Mouse (Mus musculus): ENCODE results near the gene Gm17428.
A peak's percentile ranks its signal among the peaks of the same experiment; 100 is the strongest.

The Gm17428 gene

DNA sequence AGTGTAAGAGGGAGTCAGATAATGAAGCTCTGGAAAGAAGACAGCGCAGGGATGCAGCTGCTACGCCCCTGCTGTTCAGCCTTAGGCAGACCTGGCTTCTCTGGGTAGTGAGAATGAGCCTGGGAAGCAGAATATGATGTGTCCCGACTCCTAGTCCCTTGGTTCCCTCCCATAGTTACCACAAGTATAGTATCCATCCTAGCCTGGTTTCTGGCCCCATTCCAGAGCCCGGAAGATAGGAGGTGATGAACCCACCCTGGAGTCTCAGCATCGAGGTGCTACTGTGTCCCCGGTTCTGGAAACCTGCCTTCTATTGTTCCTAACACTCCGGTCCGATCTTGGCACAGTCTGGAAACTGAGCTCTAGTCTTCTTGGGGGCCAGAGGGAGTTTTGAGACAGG lies 31.7 kb downstream of the Gm17428 start:
- no peak for DNase-seq (ENCODE audit: inconsistent ontology term)

DNA sequence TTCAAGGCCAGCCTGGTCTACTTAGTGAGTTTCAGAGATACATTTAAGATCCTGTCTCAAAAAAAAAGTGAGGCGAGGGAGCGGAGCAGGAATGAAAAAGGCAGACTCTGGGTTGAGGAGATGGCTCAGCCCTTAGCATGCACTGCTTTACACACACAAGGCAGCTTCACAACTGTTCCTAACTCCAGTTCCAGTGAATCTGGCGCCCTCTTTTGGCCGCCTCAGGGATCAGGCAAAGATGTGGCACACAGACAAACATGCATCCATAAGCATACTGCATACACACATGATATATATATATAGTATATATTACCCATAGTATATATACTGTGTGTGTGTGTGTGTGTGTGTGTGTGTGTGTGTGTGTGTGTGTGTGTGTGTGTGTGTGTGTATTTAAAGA lies 34.4 kb downstream of the Gm17428 start:
- no peak for DNase-seq (ENCODE audit: inconsistent ontology term)

DNA sequence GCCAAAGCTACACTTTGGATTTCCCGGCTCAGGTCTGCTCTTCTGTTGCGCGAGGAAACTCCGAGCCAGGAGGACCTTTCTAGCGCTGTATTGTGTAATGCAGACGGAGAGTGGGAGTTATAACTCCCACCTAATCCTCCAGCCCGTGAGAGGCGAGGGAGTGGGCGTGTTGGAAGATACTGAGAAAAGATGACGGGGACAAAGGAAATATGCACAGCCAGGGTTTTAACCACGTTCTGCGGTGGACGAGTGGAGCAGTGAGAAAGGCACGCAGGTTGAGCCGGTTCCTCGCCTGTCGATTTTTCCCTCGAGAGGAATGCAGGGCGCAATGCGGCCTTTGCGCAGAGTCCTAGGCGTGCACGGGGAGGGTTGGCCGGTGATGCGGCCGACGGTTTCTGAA lies 37.9 kb downstream of the Gm17428 start:
- no peak for DNase-seq (ENCODE audit: inconsistent ontology term)

DNA sequence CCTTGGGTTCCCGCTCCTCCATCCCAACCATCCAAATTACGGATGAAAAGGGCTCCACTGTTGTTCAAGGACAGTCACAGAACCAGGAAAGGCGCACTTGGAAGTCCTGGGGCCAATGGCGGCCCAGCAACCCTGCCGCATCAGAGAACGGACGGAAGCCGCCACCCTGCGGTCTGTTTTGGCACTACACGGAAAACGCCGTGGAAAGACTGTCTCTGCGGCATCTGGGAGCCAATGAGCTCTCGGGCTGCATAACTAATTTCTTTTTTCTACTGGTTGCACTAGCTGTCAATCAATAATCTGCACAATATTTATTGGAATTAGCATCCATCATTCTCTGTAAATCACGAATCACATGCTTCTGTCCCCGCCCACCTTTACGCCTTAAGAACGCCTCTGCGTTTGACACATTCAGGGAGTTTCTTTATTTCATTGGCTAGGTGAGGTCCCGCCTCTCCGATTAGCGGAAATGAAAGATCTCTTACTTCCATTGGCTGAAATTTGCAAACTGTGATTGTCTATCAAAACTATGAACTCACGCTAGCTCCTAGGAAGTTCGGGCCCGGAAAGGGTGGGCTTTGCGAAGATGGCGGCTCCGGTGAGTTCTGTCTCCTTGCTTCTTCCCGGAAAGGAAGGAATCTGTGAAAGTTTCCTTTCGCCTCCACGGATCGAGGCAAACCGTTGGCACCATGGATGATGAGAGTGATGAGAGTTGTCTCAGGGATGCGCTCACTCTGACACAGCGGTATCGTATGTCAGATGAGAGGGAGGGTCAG lies 38.4 kb downstream of the Gm17428 start, which contains the start of gene Ngdn:
Gene Ngdn, plus strand, starts transcription at position 464 of the 776 bp plus-strand sequence.
- peak; percentile 99 for DNase-seq (ENCODE audit: inconsistent ontology term)

DNA sequence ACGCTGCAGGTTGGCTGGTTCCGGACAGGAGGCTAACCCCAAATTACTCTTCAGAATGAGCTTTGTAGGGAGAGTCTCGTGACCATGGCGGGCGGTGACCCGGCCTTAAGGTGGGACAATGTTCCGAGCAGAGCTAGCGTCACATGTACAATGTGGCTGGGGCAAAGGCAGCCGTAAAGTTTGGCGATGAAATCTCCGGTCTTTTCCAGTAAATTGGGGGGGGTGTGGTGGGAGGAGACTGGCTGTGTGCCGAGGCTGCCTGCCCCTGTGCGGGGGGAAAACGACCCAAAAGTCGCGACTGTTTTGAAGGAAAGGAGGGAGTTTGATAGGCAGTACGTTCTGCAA lies 39.0 kb downstream of the Gm17428 start:
- DNase-seq (ENCODE audit: inconsistent ontology term) = no peak

DNA sequence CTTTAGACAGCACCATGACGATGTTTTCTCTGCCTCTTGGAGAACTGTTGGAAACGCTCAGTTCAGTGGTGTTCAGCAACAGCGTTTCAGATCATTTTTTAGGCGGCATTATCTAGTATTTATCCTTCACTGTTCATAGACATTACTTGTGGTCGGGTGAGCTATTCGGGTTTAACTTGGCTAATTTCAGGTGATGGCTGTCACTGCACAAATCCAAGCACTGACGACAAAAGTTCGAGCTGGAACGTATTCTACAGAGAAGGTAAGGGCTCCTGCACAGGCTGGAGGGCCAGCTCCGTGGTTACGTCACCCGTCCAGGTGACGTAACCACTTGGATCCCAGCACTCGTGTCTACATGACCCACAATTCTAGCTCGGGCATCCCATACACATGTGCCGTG lies 40.1 kb downstream of the Gm17428 start:
- DNase-seq (ENCODE audit: inconsistent ontology term) = no peak

DNA sequence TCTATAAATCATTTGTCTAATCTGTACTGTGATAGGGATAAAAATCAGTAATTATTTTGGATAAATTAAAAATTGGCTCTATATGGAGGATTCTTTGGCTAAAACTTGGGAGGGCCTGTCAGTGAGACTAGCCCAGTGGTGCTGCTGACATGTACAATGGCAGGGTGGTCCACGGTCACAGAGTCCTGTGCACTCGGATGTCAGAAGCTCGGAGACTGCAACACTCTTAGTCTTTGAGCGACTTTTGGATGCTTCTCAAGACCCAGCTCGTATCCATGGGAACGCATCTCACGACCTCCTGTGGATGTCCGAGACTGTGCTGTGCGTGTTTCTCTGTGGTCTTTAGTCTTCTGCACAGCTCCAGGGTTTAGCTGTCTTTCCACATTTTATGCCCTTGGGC lies 43.7 kb downstream of the Gm17428 start:
- DNase-seq (ENCODE audit: inconsistent ontology term) = no peak

DNA sequence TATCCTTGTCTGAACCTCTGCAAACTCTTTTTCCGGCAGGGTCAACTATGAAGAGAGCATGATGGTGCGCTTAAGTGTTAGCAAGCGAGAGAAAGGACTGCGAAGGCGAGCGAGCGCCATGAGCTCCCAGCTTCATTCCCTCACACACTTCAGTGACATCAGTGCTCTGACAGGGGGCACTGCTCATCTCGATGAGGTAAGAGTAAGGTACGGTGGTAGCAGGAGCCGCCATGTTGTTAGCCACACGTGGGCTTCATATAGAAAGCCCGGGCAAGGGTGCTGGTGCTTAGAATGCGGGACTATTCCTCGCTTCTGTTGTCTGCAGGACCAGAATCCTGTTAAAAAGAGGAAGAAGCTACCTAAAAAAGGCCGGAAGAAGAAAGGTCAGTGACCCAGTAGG lies 46.3 kb downstream of the Gm17428 start:
- no peak for DNase-seq (ENCODE audit: inconsistent ontology term)

DNA sequence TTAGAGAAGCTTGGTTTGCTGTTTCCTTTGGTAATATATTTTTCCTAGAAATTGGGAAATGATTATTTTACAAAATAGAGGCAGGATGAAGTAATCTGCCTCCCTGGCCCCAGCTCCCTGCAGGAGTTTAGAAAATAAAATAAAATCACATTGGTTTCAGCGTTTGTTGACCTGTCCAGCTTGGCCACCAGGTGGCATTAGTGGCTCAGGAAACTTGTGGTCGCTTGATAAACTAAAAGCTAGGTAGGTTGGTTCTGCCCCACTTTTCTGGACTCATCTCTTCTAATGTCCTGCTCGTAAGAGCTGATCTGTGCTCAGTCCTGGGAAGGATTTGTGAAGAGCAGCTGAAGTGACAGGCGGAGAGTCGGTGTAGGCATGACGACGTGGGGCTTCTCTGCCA lies 47.5 kb downstream of the Gm17428 start:
- DNase-seq (ENCODE audit: inconsistent ontology term) = peak; percentile 24

DNA sequence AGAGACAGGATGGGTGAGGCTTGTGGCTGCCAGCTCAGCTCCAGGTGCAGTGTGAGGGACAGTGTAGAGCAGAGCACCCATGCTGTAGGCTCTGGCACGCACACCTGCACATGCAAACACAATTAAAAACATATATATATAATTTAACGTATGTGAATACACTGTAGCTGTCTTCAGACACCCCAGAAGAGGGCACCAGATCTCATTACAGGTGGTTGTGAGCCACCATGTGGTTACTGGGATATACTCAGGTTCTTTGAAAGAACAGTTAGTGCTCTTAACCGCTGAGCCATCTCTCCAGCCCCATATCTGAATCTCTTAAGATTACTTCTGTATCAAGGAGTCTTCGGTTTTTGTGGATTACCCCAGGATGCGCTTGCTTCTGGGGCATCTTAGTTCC lies 48.8 kb downstream of the Gm17428 start:
- no peak for DNase-seq (ENCODE audit: inconsistent ontology term)
